Mouse (Mus musculus) C2C12 (cell line): ENCODE results near the gene Mindy2.

Source experiments
- CTCF ChIP-seq: IDR thresholded peaks from one replicate; pipeline ENCODE4 v1.5.1; 2011; ENCODE audit not compliant: control insufficient read depth, insufficient read depth, insufficient read length
- FOSL1 ChIP-seq: IDR thresholded peaks from one replicate; pipeline ENCODE4 v1.8.0; 2011; ENCODE audit warnings: mild to moderate bottlenecking, low read length; ENCODE audit not compliant: poor library complexity, insufficient read depth, severe bottlenecking
- MAX ChIP-seq: IDR thresholded peaks from one replicate; pipeline ENCODE4 v1.6.1; 2011; ENCODE audit warnings: mild to moderate bottlenecking, control low read depth
- USF1 ChIP-seq: IDR thresholded peaks from one replicate; pipeline ENCODE4 v1.6.1; 2011; ENCODE audit warnings: low read depth, mild to moderate bottlenecking, control low read depth, moderate library complexity

- TF ChIP-seq CTCF (no peak), USF1 (no peak), MAX (no peak), FOSL1 (no peak)
Observed at GRCm38 (mm10) chr9:70689926-70690325, 33.0 kb upstream of the Mindy2 start.
